Mouse (Mus musculus): ENCODE data around the gene Rbl1. TPM values are rescaled to one million over a fixed set of nuclear protein-coding genes. Genes with fewer than 3 reads are reported as not detected.
"Not testable (repeated sequence)": the region's sequence is repeated elsewhere in the genome, so short reads cannot be mapped to it uniquely, and the experiment has no call there.

Rbl1 gene
- polyA plus RNA-seq, 1 experiment: 1.3 TPM

DNA sequence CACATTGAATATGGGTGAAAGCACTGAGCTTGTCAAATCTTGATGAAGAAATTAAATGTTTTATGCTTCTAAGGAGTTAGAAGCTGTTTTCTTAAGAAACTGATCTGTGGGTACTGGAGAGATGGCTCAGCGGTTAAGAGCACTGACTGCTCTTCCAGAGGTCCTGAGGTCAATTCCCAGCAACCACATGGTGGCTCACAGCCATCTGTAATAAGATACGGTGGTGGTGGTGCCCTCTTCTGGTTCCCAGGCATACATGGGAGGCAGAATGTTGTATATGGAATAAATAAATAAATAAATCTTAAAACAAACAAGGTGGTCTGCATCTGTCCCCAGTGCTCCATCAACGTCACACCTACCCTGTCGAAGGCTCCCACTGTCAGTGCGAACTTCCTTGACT, 29.9 kb downstream of the Rbl1 start:
- TF ChIP-seq GATA1 (IDR thresholded peaks at IDR 0.05; ENCODE audit: borderline replicate concordance, low read length) (no peak), FLI1 (IDR thresholded peaks at IDR 0.05; ENCODE audit: low read length) (no peak)
- no peak overlapping the region for H3K4me3 ChIP-seq (replicated peaks)
- peaks cover 26% of the 10 kb centered on the region for H3K4me1 ChIP-seq
- no peaks in the 10 kb centered on the region for H3K27me3 ChIP-seq (replicated peaks)
- peaks cover 72% of the 10 kb centered on the region for H3K36me3 ChIP-seq (replicated peaks; ENCODE audit: low read length)
- H3K9me3 ChIP-seq: no peaks in the 10 kb centered on the region

GRCm38 (mm10) chr2:157173555-157173954, 30.8 kb downstream of the Rbl1 start:
- H3K36me3 ChIP-seq (replicated peaks; ENCODE audit: low read length): peaks cover 75% of the 10 kb centered on the region
- no peak for TF ChIP-seq GATA1 (IDR thresholded peaks at IDR 0.05; ENCODE audit: borderline replicate concordance, low read length)
- TF ChIP-seq FLI1 (IDR thresholded peaks at IDR 0.05; ENCODE audit: low read length): no peak
- no peaks in the 10 kb centered on the region for H3K27me3 ChIP-seq (replicated peaks)
- H3K4me3 ChIP-seq (replicated peaks): no peak overlapping the region
- H3K9me3 ChIP-seq: no peaks in the 10 kb centered on the region
- H3K4me1 ChIP-seq: peaks cover 29% of the 10 kb centered on the region

DNA sequence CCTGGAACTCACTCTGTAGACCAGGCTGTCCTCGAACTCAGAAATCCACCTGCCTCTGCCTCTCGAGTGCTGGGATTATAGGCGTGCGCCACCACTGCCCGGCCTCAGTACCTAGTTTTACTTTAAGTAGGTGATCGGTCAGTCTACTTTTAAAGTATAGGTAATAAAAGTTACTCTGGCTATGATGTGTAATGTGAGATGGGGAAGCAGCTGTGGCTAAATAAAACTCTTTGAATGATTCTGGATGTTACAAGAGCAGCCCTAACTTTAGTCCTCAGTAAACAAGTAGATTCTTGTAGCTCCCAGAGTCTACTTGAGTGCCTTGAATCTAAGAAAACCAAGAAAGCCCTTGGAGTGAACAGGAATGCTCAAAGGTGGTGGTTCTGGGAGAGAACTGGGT, 31.4 kb downstream of the Rbl1 start:
- peaks cover 27% of the 10 kb centered on the region for H3K4me1 ChIP-seq
- H3K36me3 ChIP-seq (replicated peaks; ENCODE audit: low read length): peaks cover 78% of the 10 kb centered on the region
- H3K4me3 ChIP-seq (replicated peaks): no peak overlapping the region
- TF ChIP-seq GATA1 (IDR thresholded peaks at IDR 0.05; ENCODE audit: borderline replicate concordance, low read length) (no peak), FLI1 (IDR thresholded peaks at IDR 0.05; ENCODE audit: low read length) (no peak)
- no peaks in the 10 kb centered on the region for H3K27me3 ChIP-seq (replicated peaks)
- no peaks in the 10 kb centered on the region for H3K9me3 ChIP-seq

GRCm38 (mm10) chr2:157170626-157171025, 33.7 kb downstream of the Rbl1 start:
- TF ChIP-seq GATA1 (IDR thresholded peaks at IDR 0.05; ENCODE audit: borderline replicate concordance, low read length): no peak
- no peak for TF ChIP-seq FLI1 (IDR thresholded peaks at IDR 0.05; ENCODE audit: low read length)
- H3K9me3 ChIP-seq: peaks cover 7% of the 10 kb centered on the region; the same call in 1 of the 2 replicates
- H3K36me3 ChIP-seq (replicated peaks; ENCODE audit: low read length): peaks cover 78% of the 10 kb centered on the region
- H3K27me3 ChIP-seq (replicated peaks): no peaks in the 10 kb centered on the region
- peaks cover 42% of the 10 kb centered on the region for H3K4me1 ChIP-seq
- no peak overlapping the region for H3K4me3 ChIP-seq (replicated peaks)

GRCm38 (mm10) chr2:157170166-157170565, 34.2 kb downstream of the Rbl1 start:
- TF ChIP-seq FLI1 (IDR thresholded peaks at IDR 0.05; ENCODE audit: low read length): no peak
- TF ChIP-seq GATA1 (IDR thresholded peaks at IDR 0.05; ENCODE audit: borderline replicate concordance, low read length): no peak
- Histone ChIP-seq H3K4me3 (replicated peaks) (peak overlapping the region; percentile 70), H3K4me1 (peaks cover 46% of the 10 kb centered on the region), H3K9me3 (peaks cover 10% of the 10 kb centered on the region; the same call in 1 of the 2 replicates), H3K27me3 (replicated peaks) (no peaks in the 10 kb centered on the region), H3K36me3 (replicated peaks; ENCODE audit: low read length) (peaks cover 73% of the 10 kb centered on the region)

GRCm38 (mm10) chr2:157166371-157167080, 37.8 kb downstream of the Rbl1 start:
- Histone ChIP-seq H3K4me1 (peaks cover 53% of the 10 kb centered on the region), H3K27me3 (replicated peaks) (no peaks in the 10 kb centered on the region), H3K36me3 (replicated peaks; ENCODE audit: low read length) (peaks cover 62% of the 10 kb centered on the region), H3K9me3 (peaks cover 10% of the 10 kb centered on the region; the same call in 1 of the 2 replicates), H3K4me3 (replicated peaks) (peak overlapping the region; percentile 42)
- TF ChIP-seq FLI1 (IDR thresholded peaks at IDR 0.05; ENCODE audit: low read length) (no peak), GATA1 (IDR thresholded peaks at IDR 0.05; ENCODE audit: borderline replicate concordance, low read length) (no peak)

- not testable (repeated sequence) for H3K27me3 ChIP-seq (replicated peaks); H3K4me3 ChIP-seq (replicated peaks); H3K9me3 ChIP-seq
- Histone ChIP-seq H3K4me1 (peaks cover 50% of the 10 kb centered on the region), H3K36me3 (replicated peaks; ENCODE audit: low read length) (peaks cover 70% of the 10 kb centered on the region)
These were observed 38.8 kb downstream of the Rbl1 start for GRCm38 (mm10) chr2:157165312-157166224.

- H3K36me3 ChIP-seq (replicated peaks; ENCODE audit: low read length): peaks cover 71% of the 10 kb centered on the region
- TF ChIP-seq GATA1 (IDR thresholded peaks at IDR 0.05; ENCODE audit: borderline replicate concordance, low read length) (no peak), FLI1 (IDR thresholded peaks at IDR 0.05; ENCODE audit: low read length) (no peak)
These were observed 40.2 kb downstream of the Rbl1 start for GRCm38 (mm10) chr2:157164101-157164500.

DNA sequence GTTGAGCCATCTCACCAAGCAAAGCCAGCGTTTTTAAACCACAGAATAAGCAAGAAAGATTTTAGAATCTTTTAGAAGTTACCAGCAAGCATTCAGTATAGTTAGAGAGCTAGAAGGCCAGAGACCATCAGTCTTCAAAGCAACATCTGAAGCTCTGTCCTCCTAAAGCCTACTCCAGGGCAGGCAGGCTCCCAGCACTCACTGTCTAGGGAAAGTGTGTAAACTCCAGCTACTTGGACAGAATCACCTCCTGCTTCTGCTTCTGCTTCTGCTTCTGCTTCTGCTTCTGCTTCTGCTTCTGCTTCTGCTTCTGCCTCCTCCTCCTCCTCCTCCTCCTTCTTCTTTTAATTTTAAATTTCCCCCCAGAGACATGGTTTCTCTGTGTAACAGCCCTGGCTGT, 48.3 kb downstream of the Rbl1 start:
- TF ChIP-seq FLI1 (IDR thresholded peaks at IDR 0.05; ENCODE audit: low read length): no peak
- TF ChIP-seq GATA1 (IDR thresholded peaks at IDR 0.05; ENCODE audit: borderline replicate concordance, low read length): no peak
- H3K9me3 ChIP-seq: no peaks in the 10 kb centered on the region
- H3K27me3 ChIP-seq (replicated peaks): no peaks in the 10 kb centered on the region
- no peak overlapping the region for H3K4me3 ChIP-seq (replicated peaks)
- H3K36me3 ChIP-seq (replicated peaks; ENCODE audit: low read length): peaks cover 74% of the 10 kb centered on the region
- H3K4me1 ChIP-seq: no peaks in the 10 kb centered on the region

More at GRCm38 (mm10) chr2:157164101-157164500, 40.2 kb downstream of the Rbl1 start:
- H3K4me1 ChIP-seq: peaks cover 38% of the 10 kb centered on the region
- H3K27me3 ChIP-seq (replicated peaks): no peaks in the 10 kb centered on the region
- no peak overlapping the region for H3K4me3 ChIP-seq (replicated peaks)
- peaks cover 10% of the 10 kb centered on the region; the same call in 1 of the 2 replicates for H3K9me3 ChIP-seq

GRCm38 (mm10) chr2:157153235-157153634, 51.1 kb downstream of the Rbl1 start:
- Histone ChIP-seq H3K4me3 (replicated peaks) (no peak overlapping the region), H3K9me3 (no peaks in the 10 kb centered on the region), H3K36me3 (replicated peaks; ENCODE audit: low read length) (peaks cover 77% of the 10 kb centered on the region), H3K27me3 (replicated peaks) (no peaks in the 10 kb centered on the region), H3K4me1 (no peaks in the 10 kb centered on the region)
- TF ChIP-seq FLI1 (IDR thresholded peaks at IDR 0.05; ENCODE audit: low read length): no peak
- no peak for TF ChIP-seq GATA1 (IDR thresholded peaks at IDR 0.05; ENCODE audit: borderline replicate concordance, low read length)

Measured in megakaryocyte, embryonic 14.5 days (primary cell).